Mouse (Mus musculus): Measurements from ENCODE around the gene Ccdc43. TPM values are rescaled to one million over a fixed set of nuclear protein-coding genes. Genes with fewer than 3 reads are reported as not detected.

Ccdc43 gene
- polyA plus RNA-seq, 1 experiment = 27.5 TPM

DNA sequence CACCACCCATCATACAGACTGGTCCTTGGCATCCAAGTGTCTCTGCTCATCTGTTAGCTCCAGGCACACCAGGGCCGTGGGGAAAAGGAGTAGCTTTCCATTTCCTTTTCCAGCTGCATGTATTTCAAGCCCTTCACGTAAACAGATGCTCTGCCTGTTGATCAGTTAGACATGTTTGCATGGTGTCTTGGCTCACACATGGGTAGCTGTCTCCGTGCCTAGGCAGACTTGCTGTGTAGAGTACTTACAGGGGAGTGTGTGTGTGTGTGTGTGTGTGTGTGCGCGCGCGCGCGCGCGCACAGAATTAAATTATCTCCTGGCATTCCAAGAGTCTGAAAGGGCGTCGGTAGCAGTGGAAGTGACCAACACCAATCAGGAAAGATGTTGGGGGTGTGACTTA, 51.4 kb downstream of the Ccdc43 start:
- Histone ChIP-seq H3K4me3 (ENCODE audit: insufficient read depth, low read depth, low read length) (no peak overlapping the region), H3K27ac (replicated peaks; ENCODE audit: low read depth, low read length) (no peak overlapping the region), H3K4me1 (ENCODE audit: control insufficient read depth, insufficient read depth, insufficient read length, low read length) (no peaks in the 10 kb centered on the region)

DNA sequence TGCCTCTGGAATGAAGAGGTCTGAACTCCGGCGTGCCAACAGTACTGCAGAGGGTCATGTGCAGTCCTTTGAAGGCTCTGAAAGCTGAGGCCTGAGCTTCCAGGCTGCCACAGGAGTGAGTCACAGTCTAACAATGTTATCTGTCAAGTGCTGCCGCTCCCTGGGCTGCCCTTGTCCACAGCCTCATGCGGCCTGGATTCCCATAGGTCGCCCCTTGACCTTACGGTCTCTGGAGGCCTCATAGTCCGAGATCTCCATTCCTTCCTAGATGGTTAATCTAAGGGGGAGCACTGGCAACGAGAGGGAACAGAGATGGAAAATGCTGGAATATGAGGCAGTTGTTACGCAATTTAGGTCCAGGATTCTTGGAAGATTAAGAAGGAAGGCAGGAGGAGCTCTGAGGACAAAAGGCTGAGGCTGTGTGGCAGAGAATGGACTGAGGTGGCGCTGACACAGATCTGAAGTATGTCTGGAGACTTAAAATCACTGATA, 53.6 kb downstream of the Ccdc43 start:
- no peak overlapping the region for H3K27ac ChIP-seq (replicated peaks; ENCODE audit: low read depth, low read length)
- no peaks in the 10 kb centered on the region for H3K4me1 ChIP-seq (ENCODE audit: control insufficient read depth, insufficient read depth, insufficient read length, low read length)
- H3K4me3 ChIP-seq (ENCODE audit: insufficient read depth, low read depth, low read length) = no peak overlapping the region

DNA sequence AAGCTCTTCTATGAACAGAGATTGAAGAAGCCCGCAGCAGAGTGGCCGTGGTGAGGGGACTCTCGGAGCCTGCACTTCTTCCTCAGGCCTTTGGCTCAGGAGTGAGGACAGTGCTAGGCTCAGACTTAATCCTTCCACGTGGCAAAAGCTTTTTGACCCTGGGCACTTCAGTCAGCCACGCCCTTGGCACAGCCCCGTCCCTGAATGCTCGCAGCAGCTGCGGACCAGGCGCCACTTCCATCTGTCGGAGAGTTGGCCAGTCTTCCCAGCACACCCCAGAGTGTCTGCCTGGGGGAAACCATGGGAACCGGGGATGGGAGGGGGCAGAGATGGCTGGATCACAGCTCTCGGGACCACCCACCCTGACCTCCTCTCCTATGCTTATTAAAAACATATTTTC, 60.7 kb downstream of the Ccdc43 start:
- Histone ChIP-seq H3K27ac (replicated peaks; ENCODE audit: low read depth, low read length) (no peak overlapping the region), H3K4me1 (ENCODE audit: control insufficient read depth, insufficient read depth, insufficient read length, low read length) (peaks cover 3% of the 10 kb centered on the region; the same call in 1 of the 2 replicates), H3K4me3 (ENCODE audit: insufficient read depth, low read depth, low read length) (no peak overlapping the region)

Other genes starting within 250 kb of the Ccdc43 start
- gene Itga2b, start 227.7 kb downstream of the Ccdc43 start, polyA plus RNA-seq (2012; ENCODE audit: insufficient read depth, insufficient read length, missing spikeins) = 1.4 and 2.0 TPM in 2 replicates
- gene Gpatch8, start 141.4 kb downstream of the Ccdc43 start, polyA plus RNA-seq (2012; ENCODE audit: insufficient read depth, insufficient read length, missing spikeins) = 7.7 and 15.2 TPM in 2 replicates
- gene Gm11627, start 118.3 kb downstream of the Ccdc43 start, polyA plus RNA-seq (2012; ENCODE audit: insufficient read depth, insufficient read length, missing spikeins) = not detected in 2 replicates
- 0.42 and 1.3 TPM in 2 replicates for gene Fzd2, start 93.4 kb downstream of the Ccdc43 start, polyA plus RNA-seq (2012; ENCODE audit: insufficient read depth, insufficient read length, missing spikeins)
- gene Meioc, start 34.1 kb downstream of the Ccdc43 start, polyA plus RNA-seq (2012; ENCODE audit: insufficient read depth, insufficient read length, missing spikeins) = not detected in 2 replicates
- gene Adam11, start 63.7 kb upstream of the Ccdc43 start, polyA plus RNA-seq (2012; ENCODE audit: insufficient read depth, insufficient read length, missing spikeins) = 0.59 and 1.4 TPM in 2 replicates
- gene Gjc1, start 121.9 kb upstream of the Ccdc43 start, polyA plus RNA-seq (2012; ENCODE audit: insufficient read depth, insufficient read length, missing spikeins) = 4.6 and 5.0 TPM in 2 replicates
- gene Higd1b, start 138.1 kb upstream of the Ccdc43 start, polyA plus RNA-seq (2012; ENCODE audit: insufficient read depth, insufficient read length, missing spikeins) = 8.1 and 20.1 TPM in 2 replicates
- gene Eftud2, start 183.2 kb upstream of the Ccdc43 start, polyA plus RNA-seq (2012; ENCODE audit: insufficient read depth, insufficient read length, missing spikeins) = 30.9 and 32.6 TPM in 2 replicates
- gene Ccdc103, start 183.4 kb upstream of the Ccdc43 start, polyA plus RNA-seq (2012; ENCODE audit: insufficient read depth, insufficient read length, missing spikeins) = not detected in 2 replicates
- gene Fam187a, start 187.4 kb upstream of the Ccdc43 start, polyA plus RNA-seq (2012; ENCODE audit: insufficient read depth, insufficient read length, missing spikeins) = not detected in 2 replicates
- gene Gfap, start 203.1 kb upstream of the Ccdc43 start, polyA plus RNA-seq (2012; ENCODE audit: insufficient read depth, insufficient read length, missing spikeins) = not detected in 2 replicates
- not detected in 2 replicates for gene Kif18b, start 227.3 kb upstream of the Ccdc43 start, polyA plus RNA-seq (2012; ENCODE audit: insufficient read depth, insufficient read length, missing spikeins)
- not detected in 2 replicates for gene C1ql1, start 248.9 kb upstream of the Ccdc43 start, polyA plus RNA-seq (2012; ENCODE audit: insufficient read depth, insufficient read length, missing spikeins)

All from brown adipose tissue, adult 24 weeks (tissue).